Mouse (Mus musculus): ENCODE results near the gene Mmp15. TPM values are rescaled to one million over a fixed set of nuclear protein-coding genes. Genes with fewer than 3 reads are reported as not detected.

Mmp15 gene
- under 1 TPM in 1 of 2 experiments, not detected in 1; 0.21 TPM for total RNA-seq (2023)

GRCm38 (mm10) chr8:95352151-95352870 is at the start of gene Mmp15:
TSS of gene Mmp15 (plus strand) at chr8:95352268.

GRCm38 (mm10) chr8:95306431-95306830 is 45.6 kb upstream of the Mmp15 start, which contains the start of gene Cngb1:
TSS of gene Cngb1 (minus strand) at chr8:95306585.

GRCm38 (mm10) chr8:95310342-95310970 is 41.6 kb upstream of the Mmp15 start, which contains the start of gene Tepp:
TSS of gene Tepp (plus strand) at chr8:95310566.

GRCm38 (mm10) chr8:95331720-95332436 is 20.2 kb upstream of the Mmp15 start, which contains the start of the genes Zfp319 and Usb1:
TSS of gene Zfp319 (minus strand) at chr8:95331950.
TSS of gene Usb1 (plus strand) at chr8:95332284.

Other genes starting within 250 kb of the Mmp15 start
- gene Kifc3, start 149.5 kb upstream of the Mmp15 start, total RNA-seq (2023): 1 to 10 TPM; 4.2 to 4.5 TPM
- gene Cngb1, start 45.7 kb upstream of the Mmp15 start, total RNA-seq (2023): not detected
- gene Tepp, start 41.7 kb upstream of the Mmp15 start, total RNA-seq (2023): not detected
- 10 to 100 TPM; 25.2 to 26.2 TPM for gene Zfp319, start 20.3 kb upstream of the Mmp15 start, total RNA-seq (2023)
- 10 to 100 TPM; 53.7 to 58.1 TPM for gene Usb1, start 20.0 kb upstream of the Mmp15 start, total RNA-seq (2023)
- 100 to 1,000 TPM in 1 of 2 experiments, 10 to 100 TPM in 1; 97.6 to 101 TPM for gene Cfap20, start 82.6 kb downstream of the Mmp15 start, total RNA-seq (2023)
- gene Csnk2a2, start 137.8 kb downstream of the Mmp15 start, total RNA-seq (2023): 10 to 100 TPM; 84.3 to 92.1 TPM
- gene Ccdc113, start 181.8 kb downstream of the Mmp15 start, total RNA-seq (2023): not detected
- not detected for gene Prss54, start 224.1 kb downstream of the Mmp15 start, total RNA-seq (2023)